Mouse (Mus musculus): ENCODE measurements around the gene Lhx3.

- TF ChIP-seq POLR2A (IDR thresholded peaks at IDR 0.05; ENCODE audit: control insufficient read depth, low read depth, low read length) (no peak), CTCF (IDR thresholded peaks at IDR 0.05; ENCODE audit: control insufficient read depth, insufficient read depth, insufficient replicate concordance, low read depth, low read length) (no peak)
Measured at GRCm38 (mm10) chr2:26225242-26225641, 17.2 kb upstream of the Lhx3 start.
